Mouse (Mus musculus) heart, embryonic 11.5 days (tissue): Measurements from ENCODE around the gene Pgm5. TPM values are rescaled to one million over a fixed set of nuclear protein-coding genes. Genes with fewer than 3 reads are reported as not detected.

Experiments
- ATAC-seq: fragments of 200-750 bp; cut with Nextera tagmentation; replicated peaks from 2 replicates; pipeline ENCODE4 v1.8.0; 2017; ENCODE audit warnings: moderate library complexity; ENCODE audit not compliant: insufficient number of reproducible peaks, low FRiP score, low TSS enrichment
- H3K27ac ChIP-seq: fragments of 300-500 bp; sonication (generic); 2 replicates; pipeline ENCODE4 v1.5.1; 2014; ENCODE audit warnings: mild to moderate bottlenecking, low read depth, low read length
- H3K27me3 ChIP-seq: fragments of 300-500 bp; sonication (generic); 2 replicates; pipeline ENCODE4 v1.6.1; 2014; ENCODE audit warnings: mild to moderate bottlenecking, low read length, mixed read lengths; ENCODE audit not compliant: control insufficient read depth, insufficient read depth
- H3K36me3 ChIP-seq: fragments of 300-500 bp; sonication (generic); 2 replicates; pipeline ENCODE4 v1.6.1; 2014; ENCODE audit warnings: mild to moderate bottlenecking, low read length, moderate library complexity, mixed read lengths; ENCODE audit not compliant: control insufficient read depth, insufficient read depth
- H3K4me1 ChIP-seq: fragments of 300-500 bp; sonication (generic); 2 replicates; pipeline ENCODE4 v1.6.1; 2014; ENCODE audit warnings: low read length; ENCODE audit not compliant: control insufficient read depth, insufficient read depth
- H3K4me2 ChIP-seq: fragments of 300-500 bp; sonication (generic); 2 replicates; pipeline ENCODE4 v1.6.1; 2014; ENCODE audit warnings: mild to moderate bottlenecking, moderate library complexity
- H3K4me3 ChIP-seq: fragments of 300-500 bp; sonication (generic); 2 replicates; pipeline ENCODE4 v1.5.1; 2014; ENCODE audit warnings: low read depth, low read length
- H3K9ac ChIP-seq: fragments of 300-500 bp; sonication (generic); 2 replicates; pipeline ENCODE4 v1.6.1; 2014; ENCODE audit warnings: mild to moderate bottlenecking, low read depth, low read length, moderate library complexity
- H3K9me3 ChIP-seq: fragments of 300-500 bp; sonication (generic); replicated peaks from 2 replicates; pipeline ENCODE4 v1.6.1; 2016; ENCODE audit warnings: low read length; ENCODE audit not compliant: control insufficient read depth
- WGBS: fragments of 180-500 bp; shearing (Covaris S2); extraction: QIAGEN DNeasy Blood & Tissue Kit; methylation state at CpG from one replicate; pipeline ENCODE4 v1.1.7; 2014; ENCODE audit not compliant: insufficient replicate concordance; 5-methylcytosine and 5-hydroxymethylcytosine counted together
- polyA plus RNA-seq: library from polyadenylated mRNA; unstranded; fragments of >200 nt; fragmentation: Nextera tagmentation; extraction: Ambion mirVana; gene quantifications from 2 replicates; pipeline ENCODE4 v1.2.1, GENCODE M21; 2014

Gene Pgm5
- polyA plus RNA-seq, 1 experiment from 2014 or later: 6.3 TPM

- no peak overlapping the region for H3K4me3 ChIP-seq
- H3K4me1 ChIP-seq: no peaks in the 10 kb centered on the region
- no peak overlapping the region for H3K27ac ChIP-seq
- no peak overlapping the region for H3K4me2 ChIP-seq
- 70% methylated on average over 8 of the region's 8 CpGs for WGBS
- ATAC-seq: no peak
- H3K36me3 ChIP-seq: no peaks in the 10 kb centered on the region
- no peaks in the 10 kb centered on the region for H3K27me3 ChIP-seq
- H3K9ac ChIP-seq: no peak overlapping the region
- no peaks in the 10 kb centered on the region for H3K9me3 ChIP-seq
Measured at GRCm38 (mm10) chr19:24646162-24646829, 215.4 kb downstream of the Pgm5 start.

- ATAC-seq: no peak
- Histone ChIP-seq H3K27me3 (no peaks in the 10 kb centered on the region), H3K4me2 (no peak overlapping the region), H3K4me3 (no peak overlapping the region), H3K4me1 (no peaks in the 10 kb centered on the region), H3K27ac (no peak overlapping the region), H3K9me3 (no peaks in the 10 kb centered on the region), H3K9ac (no peak overlapping the region), H3K36me3 (no peaks in the 10 kb centered on the region)
- 73% methylated on average over 10 of the region's 10 CpGs for WGBS
Measured at GRCm38 (mm10) chr19:24644971-24645370, 216.7 kb downstream of the Pgm5 start.

- WGBS: 83% methylated on average over 6 of the region's 6 CpGs
- no peak overlapping the region for H3K9ac ChIP-seq
- H3K4me1 ChIP-seq: no peaks in the 10 kb centered on the region
- no peaks in the 10 kb centered on the region for H3K36me3 ChIP-seq
- no peaks in the 10 kb centered on the region for H3K9me3 ChIP-seq
- no peak for ATAC-seq
- no peak overlapping the region for H3K27ac ChIP-seq
- no peak overlapping the region for H3K4me2 ChIP-seq
- no peaks in the 10 kb centered on the region for H3K27me3 ChIP-seq
- H3K4me3 ChIP-seq: no peak overlapping the region
Measured at GRCm38 (mm10) chr19:24640982-24641381, 220.7 kb downstream of the Pgm5 start.

- no peak overlapping the region for H3K9ac ChIP-seq
Measured at GRCm38 (mm10) chr19:24637988-24638387, 223.7 kb downstream of the Pgm5 start.

GRCm38 (mm10) chr19:24636616-24637015, 225.0 kb downstream of the Pgm5 start:
- H3K27me3 ChIP-seq: no peaks in the 10 kb centered on the region
- no peak overlapping the region for H3K9ac ChIP-seq
- no peak for ATAC-seq
- H3K9me3 ChIP-seq: no peaks in the 10 kb centered on the region
- H3K4me1 ChIP-seq: no peaks in the 10 kb centered on the region
- no peak overlapping the region for H3K27ac ChIP-seq
- WGBS: 77% methylated on average over 10 of the region's 10 CpGs
- H3K36me3 ChIP-seq: no peaks in the 10 kb centered on the region
- no peak overlapping the region for H3K4me2 ChIP-seq
- no peak overlapping the region for H3K4me3 ChIP-seq

More at GRCm38 (mm10) chr19:24637988-24638387, 223.7 kb downstream of the Pgm5 start:
- no peaks in the 10 kb centered on the region for H3K4me1 ChIP-seq
- ATAC-seq: no peak
- no peaks in the 10 kb centered on the region for H3K27me3 ChIP-seq
- no peak overlapping the region for H3K27ac ChIP-seq
- no peaks in the 10 kb centered on the region for H3K36me3 ChIP-seq
- no peak overlapping the region for H3K4me3 ChIP-seq
- WGBS: 86% methylated on average over 6 of the region's 6 CpGs
- no peaks in the 10 kb centered on the region for H3K9me3 ChIP-seq
- H3K4me2 ChIP-seq: no peak overlapping the region

GRCm38 (mm10) chr19:24634602-24635001, 227.1 kb downstream of the Pgm5 start:
- H3K4me3 ChIP-seq: no peak overlapping the region
- H3K4me1 ChIP-seq: no peaks in the 10 kb centered on the region
- no peak overlapping the region for H3K27ac ChIP-seq
- no peak for ATAC-seq
- no peaks in the 10 kb centered on the region for H3K36me3 ChIP-seq
- no peak overlapping the region for H3K9ac ChIP-seq
- H3K9me3 ChIP-seq: no peaks in the 10 kb centered on the region
- WGBS: 5% methylated on average over 7 of the region's 7 CpGs
- no peaks in the 10 kb centered on the region for H3K27me3 ChIP-seq
- H3K4me2 ChIP-seq: no peak overlapping the region

Other genes with a start within 250 kb of the Pgm5 start
- gene Tmem252, start 187.8 kb downstream of the Pgm5 start, polyA plus RNA-seq: 4.6 and 6.0 TPM in 2 replicates
- gene Gm10053, start 13.8 kb upstream of the Pgm5 start, polyA plus RNA-seq: 642 and 698 TPM in 2 replicates
- not detected in 2 replicates for gene Foxd4, start 39.3 kb upstream of the Pgm5 start, polyA plus RNA-seq
- gene Cbwd1, start 99.8 kb upstream of the Pgm5 start, polyA plus RNA-seq: 15.8 and 20.0 TPM in 2 replicates
- 2.9 and 4.9 TPM in 2 replicates for gene Dock8, start 137.7 kb upstream of the Pgm5 start, polyA plus RNA-seq